Mouse (Mus musculus): ENCODE results near the gene Sh3bp2.
A peak's percentile ranks its signal among the peaks of the same experiment; 100 is the strongest.

Sh3bp2 gene

DNA sequence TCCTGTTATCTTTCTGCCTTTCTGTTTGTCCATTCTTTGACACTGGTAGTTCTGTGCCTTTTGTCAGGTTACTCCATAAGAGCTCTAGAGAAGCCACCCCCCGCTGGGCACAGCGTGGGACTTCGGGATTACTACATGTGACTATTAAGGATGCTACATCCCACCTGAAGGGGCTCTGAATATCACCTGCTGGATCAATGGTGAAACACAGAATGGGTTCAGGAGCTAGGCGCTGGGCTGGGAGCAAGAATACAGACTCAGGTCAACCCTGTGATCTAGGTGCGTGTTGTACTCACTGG, 788 bp downstream of the Sh3bp2 start:
- no peak for DNase-seq (ENCODE audit: low spot score)

- DNase-seq (ENCODE audit: low spot score): no peak
Measured at GRCm38 (mm10) chr5:34527352-34527751, 1.7 kb downstream of the Sh3bp2 start.

DNA sequence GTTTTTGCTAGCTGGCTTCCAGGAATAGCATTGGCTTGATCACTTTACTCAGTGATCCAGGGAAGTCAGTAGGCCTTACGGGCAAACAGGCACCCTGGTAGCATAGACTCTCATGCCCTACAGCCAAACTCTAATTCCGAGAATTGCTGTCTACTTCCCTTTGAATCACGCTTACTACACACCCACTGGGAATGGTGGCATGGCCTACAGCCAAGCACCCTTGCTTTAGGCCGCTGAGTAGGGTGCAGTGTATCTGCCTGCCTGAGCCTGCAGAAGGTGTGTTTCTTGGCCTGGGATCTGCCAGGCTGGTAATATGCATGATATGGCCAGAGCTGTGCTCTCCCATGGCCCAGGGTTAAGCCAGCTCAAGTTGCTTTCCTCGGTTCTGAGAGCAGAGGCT, 3.1 kb downstream of the Sh3bp2 start:
- no peak for DNase-seq (ENCODE audit: low spot score)

GRCm38 (mm10) chr5:34530116-34530515, 4.5 kb downstream of the Sh3bp2 start:
- DNase-seq (ENCODE audit: low spot score): no peak

GRCm38 (mm10) chr5:34530687-34531086, 5.0 kb downstream of the Sh3bp2 start:
- DNase-seq (ENCODE audit: low spot score): no peak

- no peak for DNase-seq (ENCODE audit: low spot score)
Measured at GRCm38 (mm10) chr5:34533066-34533465, 7.4 kb downstream of the Sh3bp2 start.

GRCm38 (mm10) chr5:34533820-34534219, 8.2 kb downstream of the Sh3bp2 start:
- no peak for DNase-seq (ENCODE audit: low spot score)

- DNase-seq (ENCODE audit: low spot score): no peak
Measured at GRCm38 (mm10) chr5:34534776-34535581, 9.3 kb downstream of the Sh3bp2 start.

DNA sequence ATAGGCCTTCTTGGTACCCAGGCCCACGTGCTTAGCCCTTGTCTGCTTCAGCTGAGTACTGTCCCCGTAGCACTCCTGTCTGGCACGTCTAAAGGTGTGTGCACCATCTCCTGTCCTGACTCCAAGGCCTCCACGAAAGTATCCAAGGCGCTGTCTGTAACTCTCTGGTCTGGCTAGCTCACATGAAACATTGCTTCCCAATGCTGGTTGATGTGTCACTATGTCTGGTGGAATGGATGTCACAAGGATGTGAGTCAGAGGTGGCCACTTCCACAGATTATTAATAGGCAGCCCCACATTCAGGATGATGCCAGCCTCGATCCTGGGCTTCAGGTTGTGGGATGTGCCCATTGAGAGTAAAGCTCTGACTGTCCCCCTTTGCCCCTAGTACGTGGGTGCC, 10.2 kb downstream of the Sh3bp2 start:
- DNase-seq (ENCODE audit: low spot score): no peak

DNA sequence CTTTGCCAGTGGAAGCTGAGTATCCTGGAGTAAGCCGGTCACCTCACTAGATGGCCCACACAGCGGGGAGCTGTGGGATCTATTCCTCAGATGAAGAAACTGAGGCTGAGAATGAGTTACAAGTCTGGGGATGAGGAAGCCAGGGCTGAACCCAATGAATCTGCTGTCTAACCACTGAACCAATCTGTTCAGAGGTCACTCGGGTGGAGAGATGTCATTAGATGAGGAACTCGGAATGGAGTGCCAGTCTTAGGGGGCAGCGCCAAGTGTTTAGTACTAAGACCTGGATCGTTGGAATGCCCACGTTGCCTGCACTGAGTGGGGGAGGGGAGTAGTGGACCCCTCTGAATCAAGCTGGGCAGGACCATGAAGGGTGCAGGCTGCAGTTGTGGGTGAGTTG, 12.4 kb downstream of the Sh3bp2 start:
- DNase-seq (ENCODE audit: low spot score): no peak

DNA sequence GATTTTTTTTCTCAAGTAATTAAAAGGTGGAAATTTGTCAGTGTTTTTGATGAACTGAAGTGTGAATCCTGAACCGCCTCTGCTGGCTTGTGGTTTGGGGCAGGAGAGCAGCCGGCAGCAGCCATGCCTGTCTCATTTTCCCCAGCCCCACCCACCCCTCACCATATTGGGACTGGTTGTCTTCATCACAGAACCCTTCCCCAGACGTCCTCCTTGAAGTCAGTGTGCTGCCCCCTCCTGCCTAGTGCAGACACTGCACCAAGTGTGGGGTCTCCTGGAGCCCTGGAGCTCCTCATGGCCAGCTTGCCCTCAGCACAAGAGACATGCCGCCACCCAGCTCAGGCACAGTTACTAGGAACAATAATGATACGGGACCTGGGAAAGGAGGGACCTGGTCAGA, 12.9 kb downstream of the Sh3bp2 start:
- DNase-seq (ENCODE audit: low spot score): no peak

GRCm38 (mm10) chr5:34539121-34539520, 13.5 kb downstream of the Sh3bp2 start:
- DNase-seq (ENCODE audit: low spot score): no peak

DNA sequence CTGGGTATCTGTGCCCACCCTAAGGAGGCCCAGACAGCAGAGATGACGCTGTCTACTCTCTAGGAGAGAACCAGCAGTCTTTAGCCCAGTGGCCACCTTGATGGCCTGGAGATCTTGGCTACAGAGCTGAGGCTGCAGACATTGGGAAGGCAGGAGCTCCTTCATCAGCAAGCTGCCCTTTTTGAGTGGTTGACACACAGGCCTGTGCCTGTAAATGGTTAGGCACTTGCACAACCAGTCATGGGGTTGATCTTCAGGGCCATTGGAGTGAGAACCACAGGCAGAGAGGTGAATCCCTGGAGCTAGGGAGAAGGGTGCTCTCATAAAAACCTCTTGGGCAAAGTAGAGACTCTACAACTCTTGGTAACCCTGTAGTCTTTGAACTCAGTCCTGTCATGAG, 16.5 kb downstream of the Sh3bp2 start:
- no peak for DNase-seq (ENCODE audit: low spot score)

DNA sequence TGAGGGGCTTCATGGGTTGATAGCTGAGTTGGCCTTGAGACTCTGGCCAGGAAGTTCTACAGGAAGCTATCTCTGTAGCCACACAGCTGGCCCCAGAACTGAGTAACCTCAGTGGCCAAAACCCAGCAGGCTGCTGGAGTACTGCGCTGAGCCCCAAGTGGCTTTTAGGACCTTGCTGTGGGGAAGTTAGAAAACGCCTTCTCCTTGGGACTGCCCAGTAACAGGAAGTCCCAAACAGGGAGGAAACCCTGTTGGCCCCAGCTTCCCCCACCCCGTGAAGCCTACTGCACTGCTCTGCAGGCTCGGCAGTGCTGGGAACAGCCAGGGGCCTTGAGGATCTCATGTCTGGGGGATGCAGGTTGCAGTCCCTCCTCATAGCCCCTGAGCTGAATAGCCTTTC, 17.5 kb downstream of the Sh3bp2 start:
- no peak for DNase-seq (ENCODE audit: low spot score)

DNA sequence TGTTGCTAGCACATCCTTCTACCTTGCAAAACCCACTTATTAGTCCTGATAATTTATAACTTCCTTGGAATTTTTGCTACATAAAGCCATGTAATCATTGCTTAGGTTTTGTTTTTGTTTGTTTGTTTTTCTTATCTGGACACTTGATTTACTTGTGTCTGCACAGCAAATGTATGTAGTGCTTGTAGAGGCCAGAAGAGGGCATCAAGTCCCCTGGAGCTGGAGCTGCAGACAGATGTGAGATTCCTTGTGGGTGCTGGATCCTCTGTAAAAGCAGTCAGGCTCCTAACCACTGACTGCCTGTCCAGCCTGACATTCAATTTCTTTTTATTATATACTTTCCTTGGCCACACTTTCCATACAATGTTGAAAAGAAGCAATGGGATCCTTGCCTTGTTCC, 21.8 kb downstream of the Sh3bp2 start:
- no peak for DNase-seq (ENCODE audit: low spot score)

- no peak for DNase-seq (ENCODE audit: low spot score)
Measured at GRCm38 (mm10) chr5:34549135-34549482, 23.5 kb downstream of the Sh3bp2 start.

DNA sequence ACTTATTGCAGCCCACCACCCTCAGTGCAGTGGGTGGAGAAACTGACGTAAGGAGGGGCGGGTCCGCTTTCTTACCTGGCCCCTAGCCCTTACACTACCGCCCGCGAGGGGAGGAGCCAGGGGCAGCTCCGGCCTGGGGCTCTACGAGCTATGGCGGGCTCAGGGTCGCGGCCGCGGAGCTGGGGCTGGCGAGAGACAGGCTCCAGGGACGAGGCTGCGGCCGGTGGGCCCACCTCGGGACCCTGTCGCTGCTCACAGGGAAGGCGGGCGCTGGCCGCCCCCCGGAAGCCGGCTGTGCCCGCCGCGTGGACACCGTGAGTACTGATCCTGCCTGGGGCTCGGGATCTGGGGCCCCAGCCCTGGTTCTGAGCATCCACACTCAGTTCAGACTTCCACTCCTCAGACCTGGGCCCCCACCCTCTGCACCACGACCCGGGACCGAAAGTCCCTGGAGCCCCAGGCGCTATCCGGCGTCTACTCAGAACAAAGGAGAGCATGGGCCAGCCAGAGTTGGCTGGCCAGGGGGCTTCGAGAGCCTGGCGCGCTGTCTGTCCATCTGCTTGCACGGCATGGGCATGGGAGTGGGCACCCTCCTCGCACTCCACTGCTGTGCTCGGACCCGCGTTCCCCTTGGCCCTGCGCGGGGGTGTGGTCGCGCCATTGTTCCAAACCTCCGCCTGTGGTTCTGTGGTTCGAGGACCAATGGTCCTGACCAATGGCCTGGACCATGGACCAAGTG, 24.0 kb downstream of the Sh3bp2 start:
- DNase-seq (ENCODE audit: low spot score): peak; percentile 39

- no peak for DNase-seq (ENCODE audit: low spot score)
Measured at GRCm38 (mm10) chr5:34550251-34550650, 24.6 kb downstream of the Sh3bp2 start.

GRCm38 (mm10) chr5:34551821-34552220, 26.2 kb downstream of the Sh3bp2 start:
- DNase-seq (ENCODE audit: low spot score): no peak

- DNase-seq (ENCODE audit: low spot score): no peak
Measured at GRCm38 (mm10) chr5:34563854-34564253, 38.2 kb downstream of the Sh3bp2 start.

DNA sequence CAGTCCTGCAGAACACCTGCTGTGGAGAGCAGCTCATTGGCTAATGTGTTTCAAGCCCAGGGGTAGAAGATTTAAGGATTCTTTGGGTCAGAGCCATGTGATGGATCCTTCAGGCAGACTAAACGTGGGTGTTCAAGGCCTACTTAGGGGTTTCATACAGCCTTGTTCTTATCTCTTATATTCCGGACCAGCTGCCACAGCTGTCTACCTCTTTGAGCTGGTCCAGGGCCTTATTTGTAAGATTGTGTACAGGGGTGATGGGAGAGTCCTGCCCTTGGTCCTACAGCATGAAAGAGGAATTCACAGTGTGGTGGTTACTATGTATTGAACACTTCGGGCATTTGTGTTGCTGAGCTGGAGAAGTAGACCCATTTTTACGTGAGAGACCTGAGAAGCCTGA, 38.7 kb downstream of the Sh3bp2 start:
- DNase-seq (ENCODE audit: low spot score): no peak

- DNase-seq (ENCODE audit: low spot score): peak; percentile 57
Measured at GRCm38 (mm10) chr5:34565545-34566283, 40.1 kb downstream of the Sh3bp2 start.

- no peak for DNase-seq (ENCODE audit: low spot score)
Measured at GRCm38 (mm10) chr5:34571551-34571950, 45.9 kb downstream of the Sh3bp2 start.

Data from ovary, postnatal 14 days (tissue).